Mouse (Mus musculus): ENCODE data around the gene Nol12.

The Nol12 gene

DNA sequence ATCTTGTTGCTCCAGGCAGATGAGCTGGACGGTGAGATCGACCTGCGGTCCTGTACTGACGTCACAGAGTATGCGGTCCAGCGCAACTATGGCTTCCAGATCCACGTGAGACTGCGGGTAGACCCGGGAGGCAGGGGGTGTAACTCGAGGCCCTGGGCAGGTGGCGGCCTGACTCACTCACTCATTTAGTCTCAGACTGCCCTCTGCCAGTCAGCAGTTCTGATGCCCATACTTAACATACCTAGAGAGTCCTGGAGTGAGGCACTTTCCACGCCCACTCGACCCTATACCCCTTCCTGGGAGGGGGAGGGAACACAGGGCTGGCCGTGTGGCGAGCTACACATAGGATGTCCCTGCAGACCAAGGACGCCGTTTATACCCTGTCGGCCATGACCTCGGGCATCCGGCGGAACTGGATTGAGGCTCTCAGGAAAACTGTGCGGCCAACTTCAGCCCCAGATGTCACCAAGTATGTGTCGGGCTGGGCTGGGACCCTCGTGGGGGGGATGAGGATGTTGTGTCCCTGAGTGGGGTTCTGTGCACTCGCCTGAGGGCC lies 56.3 kb downstream of the Nol12 start:
- no peak for DNase-seq (ENCODE audit: low read depth in 1 of 2, low spot score in 2 of 2)

DNA sequence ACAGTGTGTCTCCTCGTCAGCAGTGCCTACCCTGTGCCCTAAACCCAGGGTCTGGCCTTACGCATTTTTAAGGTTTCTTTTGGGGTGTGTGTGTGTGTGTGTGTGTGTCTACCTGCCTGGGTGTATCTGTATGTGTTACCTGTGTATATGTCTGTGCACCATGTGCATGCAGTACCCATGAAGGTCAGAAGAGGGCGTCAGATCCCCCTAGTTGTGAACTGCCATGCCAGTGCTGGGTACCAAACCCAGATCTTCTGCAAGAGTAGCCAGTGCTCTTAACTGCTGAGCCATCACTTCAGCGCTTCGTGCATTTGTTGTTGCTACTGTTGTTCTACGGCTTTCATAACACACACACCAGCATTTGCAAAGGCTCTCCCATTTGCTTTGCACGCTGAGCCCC lies 57.5 kb downstream of the Nol12 start:
- DNase-seq (ENCODE audit: low read depth in 1 of 2, low spot score in 2 of 2), result no peak

DNA sequence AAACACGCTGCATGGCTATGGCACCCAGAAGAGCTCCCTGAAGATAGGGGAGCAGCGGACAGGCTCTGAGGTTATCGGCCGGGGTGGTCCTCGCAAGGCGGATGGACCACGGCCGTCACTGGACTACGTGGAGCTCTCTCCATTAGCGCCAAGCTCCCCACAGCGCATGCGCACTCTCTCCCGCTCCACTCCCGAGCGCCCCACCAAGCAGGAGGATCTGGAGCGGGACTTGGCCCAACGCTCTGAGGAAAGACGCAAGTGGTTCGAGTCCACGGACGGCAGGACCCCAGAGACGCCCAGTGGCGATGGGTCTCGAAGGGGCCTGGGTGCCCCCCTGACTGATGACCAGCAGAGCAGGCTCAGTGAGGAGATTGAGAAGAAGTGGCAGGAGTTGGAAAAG lies 58.2 kb downstream of the Nol12 start:
- DNase-seq (ENCODE audit: low read depth in 1 of 2, low spot score in 2 of 2), result no peak

All from monocyte, adult 2 months (primary cell).